Mouse (Mus musculus): Measurements from ENCODE around the gene Plpp7. TPM values are rescaled to one million over a fixed set of nuclear protein-coding genes. Genes with fewer than 3 reads are reported as not detected.

The Plpp7 gene
- polyA plus RNA-seq, 1 experiment from 2014 or later, result 0.91 TPM

DNA sequence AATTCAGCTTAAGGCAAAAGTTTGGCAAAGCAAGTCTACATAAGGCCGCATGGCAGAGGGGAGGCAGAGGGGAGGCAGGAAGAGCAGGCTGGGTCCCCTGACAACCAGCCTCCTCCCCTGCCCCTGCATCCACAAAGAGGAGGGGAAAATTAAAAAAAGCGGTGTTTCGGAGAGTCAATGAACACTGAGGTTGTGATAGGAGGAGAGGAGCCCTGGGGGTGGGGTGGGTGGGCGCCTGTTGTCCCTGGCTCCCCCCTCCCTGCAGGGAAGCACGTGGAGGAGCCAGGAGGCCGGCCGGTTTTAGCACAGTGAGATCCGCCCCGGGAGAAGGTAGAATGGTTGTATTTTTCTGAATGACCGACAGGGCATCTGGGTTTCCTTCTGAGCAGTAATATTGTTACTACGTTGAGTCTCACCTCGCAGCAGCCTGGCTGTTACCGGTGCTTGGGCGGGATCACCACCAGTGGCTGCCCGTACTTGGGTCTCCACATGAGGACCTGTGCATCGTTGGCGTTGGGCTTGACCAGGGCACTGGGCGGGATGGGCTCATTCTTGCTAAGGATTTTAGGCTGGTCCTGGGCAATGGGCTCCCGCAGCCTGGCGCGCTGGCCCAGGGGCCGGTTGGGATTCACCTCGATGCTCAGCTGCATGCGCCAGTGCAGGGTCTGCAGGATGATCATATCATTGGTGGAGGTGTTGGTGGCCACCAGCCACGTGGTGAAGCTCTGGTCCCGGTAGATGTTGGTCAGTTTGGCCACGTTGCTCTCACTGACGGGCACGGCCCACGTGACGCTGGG, 26.3 kb upstream of the Plpp7 start:
- peak; percentile 1 for DNase-seq (ENCODE audit: low spot score)

DNA sequence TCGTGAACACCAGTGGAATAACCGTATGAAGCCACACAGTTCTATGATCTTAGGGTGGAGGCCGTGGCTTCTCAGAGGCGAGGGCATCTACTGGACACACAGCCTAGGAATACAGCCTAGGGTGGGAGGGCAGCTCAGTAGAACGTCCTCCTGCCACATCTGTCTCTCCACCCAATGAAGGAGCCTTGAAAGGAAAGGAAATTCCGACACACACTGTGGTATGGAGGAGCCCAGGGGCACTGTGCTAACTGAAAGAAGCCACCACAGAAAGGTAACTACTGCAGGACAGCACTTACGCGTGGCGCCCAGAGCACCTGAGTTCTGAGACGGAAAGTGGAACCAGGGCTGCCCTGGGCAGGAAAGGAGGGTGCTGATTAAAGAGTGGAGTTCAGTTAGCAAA, 24.6 kb upstream of the Plpp7 start:
- DNase-seq (ENCODE audit: low spot score), result no peak

DNA sequence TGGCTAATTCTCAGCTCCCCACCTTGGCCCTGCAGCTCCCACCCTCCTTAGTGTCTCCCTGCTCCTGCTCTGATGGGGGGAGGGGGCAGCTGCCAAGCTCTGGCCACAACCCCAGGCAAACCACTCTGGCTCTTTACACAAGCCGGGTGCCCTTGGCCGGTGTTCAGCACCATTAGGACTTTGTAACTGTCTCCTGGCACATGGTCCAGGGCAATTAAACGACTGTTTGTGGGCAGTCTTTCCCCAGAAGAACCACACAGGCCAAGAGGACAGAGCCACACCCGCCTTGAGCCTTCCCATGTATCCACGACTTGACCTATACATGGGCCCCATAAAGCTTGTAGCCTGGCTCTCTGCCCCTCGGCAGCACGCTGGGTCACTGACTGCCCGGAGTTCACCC, 20.9 kb upstream of the Plpp7 start:
- DNase-seq (ENCODE audit: low spot score), result no peak

- DNase-seq (ENCODE audit: low spot score), result no peak
Measured at GRCm38 (mm10) chr2:32075368-32075767, 20.0 kb upstream of the Plpp7 start.

GRCm38 (mm10) chr2:32077744-32078143, 17.6 kb upstream of the Plpp7 start:
- DNase-seq (ENCODE audit: low spot score), result no peak

DNA sequence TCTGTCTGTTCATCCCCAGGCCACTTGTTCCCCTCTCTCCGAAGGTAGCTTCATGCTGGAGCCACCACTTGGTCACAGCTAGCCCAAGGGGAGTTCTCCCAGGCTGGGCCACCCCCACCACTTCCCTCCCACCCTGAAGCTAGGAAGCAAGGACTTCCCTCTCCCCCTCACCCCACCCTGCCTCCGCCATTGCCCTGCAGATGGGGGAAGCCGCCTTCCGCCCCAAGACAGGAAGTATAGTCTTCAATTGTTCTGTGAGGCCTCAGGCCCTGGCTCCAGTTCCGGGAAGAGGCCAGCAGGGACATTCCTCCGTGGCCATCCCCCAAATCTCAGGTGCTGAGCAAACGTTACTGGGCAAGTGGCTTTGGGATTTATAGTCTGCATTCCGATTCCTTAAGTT, 16.8 kb upstream of the Plpp7 start:
- DNase-seq (ENCODE audit: low spot score), result peak; percentile 74

GRCm38 (mm10) chr2:32079191-32079725, 16.1 kb upstream of the Plpp7 start:
- DNase-seq (ENCODE audit: low spot score), result no peak

DNA sequence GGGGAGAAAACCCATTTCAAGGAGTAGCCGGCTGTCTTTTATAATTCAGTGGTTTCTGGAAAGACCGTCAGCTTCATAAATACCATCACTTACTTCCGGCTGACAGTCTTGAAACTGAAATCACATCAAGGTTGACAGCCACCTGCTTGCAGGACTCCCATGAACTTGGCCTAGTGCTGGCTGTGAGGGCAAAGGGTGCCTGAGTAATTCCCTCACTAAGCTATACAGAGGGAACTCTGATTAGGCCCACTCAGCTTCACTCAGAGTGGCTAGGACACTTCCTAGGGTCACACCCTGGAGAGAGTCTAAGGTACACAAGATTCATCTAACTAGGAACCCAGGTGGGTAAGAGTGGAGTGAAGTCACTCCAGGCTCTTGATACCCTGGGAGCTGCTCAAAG, 14.6 kb upstream of the Plpp7 start:
- DNase-seq (ENCODE audit: low spot score), result peak; percentile 49

DNA sequence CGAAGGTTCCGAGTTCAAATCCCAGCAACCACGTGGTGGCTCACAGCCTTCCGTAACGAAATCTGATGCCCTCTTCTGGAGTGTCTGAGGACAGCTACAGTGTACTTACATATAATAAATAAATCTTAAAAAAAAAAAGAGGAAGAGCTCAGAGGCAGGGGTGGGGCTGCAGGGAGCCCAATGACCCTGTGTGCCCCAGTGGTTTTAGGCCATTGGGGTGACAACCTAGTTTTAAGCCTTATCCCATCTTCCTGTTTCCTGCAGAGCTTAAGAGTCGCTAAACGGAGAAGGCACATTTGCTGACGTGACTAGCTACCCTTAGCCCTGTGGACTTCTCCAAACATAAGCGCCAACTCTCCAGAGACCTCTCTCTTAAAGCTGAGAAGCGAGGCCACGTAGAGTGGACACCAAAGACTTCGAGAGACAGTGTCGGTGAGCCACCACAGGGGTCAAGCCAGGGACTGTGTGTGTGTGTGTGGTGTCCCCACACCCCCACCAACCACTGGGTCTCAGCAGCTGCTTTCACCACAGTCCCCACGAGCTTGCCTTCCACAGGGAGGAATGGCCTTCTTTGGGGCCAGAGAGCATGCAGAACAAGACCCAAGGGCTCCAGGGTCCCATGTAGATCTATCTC, 13.9 kb upstream of the Plpp7 start:
- DNase-seq (ENCODE audit: low spot score), result peak; percentile 44

DNA sequence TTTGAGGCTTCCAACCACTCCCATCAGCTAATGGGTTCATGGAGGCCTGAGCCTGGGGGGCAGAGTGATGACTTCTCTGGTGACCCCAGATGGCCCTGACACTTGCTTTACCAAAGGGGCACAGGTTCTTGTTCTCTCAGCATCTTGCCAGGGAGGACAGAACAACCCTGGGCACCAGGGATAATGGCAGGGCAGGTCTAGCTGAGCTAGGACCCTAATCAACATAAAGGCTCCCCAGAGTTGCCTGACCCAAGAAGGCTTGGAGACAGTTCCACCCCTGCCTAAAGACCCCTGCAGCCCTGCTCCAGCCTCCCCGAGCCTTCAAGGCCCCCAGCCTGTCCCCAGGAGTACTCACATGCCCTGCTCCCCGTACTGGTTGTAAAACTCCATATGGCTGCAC, 13.1 kb upstream of the Plpp7 start:
- DNase-seq (ENCODE audit: low spot score), result peak; percentile 27

GRCm38 (mm10) chr2:32083159-32084011, 11.9 kb upstream of the Plpp7 start:
- peak; percentile 82 for DNase-seq (ENCODE audit: low spot score)

DNA sequence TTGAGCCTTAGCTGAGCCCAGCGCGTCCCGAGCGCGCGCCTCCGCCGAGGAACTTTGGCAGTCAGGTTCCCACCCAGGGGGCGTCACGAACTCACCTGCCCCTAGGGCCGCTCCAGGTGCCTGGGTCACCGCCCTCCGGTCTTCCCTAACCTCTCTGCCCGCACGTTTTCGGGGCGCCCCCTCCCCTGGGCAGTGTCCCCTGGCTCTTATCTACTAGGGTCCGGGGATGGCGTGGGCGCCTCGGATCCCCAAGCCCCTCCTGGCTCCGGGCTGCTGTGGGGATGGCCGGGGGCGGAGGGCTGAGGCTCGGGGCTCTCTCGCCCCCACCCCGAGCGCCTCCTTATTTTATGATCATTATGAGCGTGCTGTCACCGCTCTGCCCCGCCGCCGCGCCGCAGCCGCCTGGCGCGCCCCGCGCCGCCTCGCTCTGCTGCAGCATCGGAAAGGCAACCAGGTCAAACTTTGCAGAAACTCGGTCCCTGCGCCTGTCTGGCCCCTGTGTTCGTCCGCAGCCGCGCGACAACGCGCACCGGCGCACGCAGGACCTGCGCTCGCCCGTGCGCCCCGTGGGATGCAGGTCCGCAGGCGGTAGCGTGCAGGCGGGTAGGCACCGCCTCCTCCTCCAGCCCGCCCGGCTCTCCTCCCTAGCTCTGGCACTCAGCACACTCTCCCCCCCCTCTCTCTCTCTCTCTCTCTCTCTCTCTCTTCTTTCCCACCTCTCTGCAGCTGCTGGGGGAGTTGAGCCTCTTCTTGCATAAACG, 11.0 kb upstream of the Plpp7 start, which contains the start of gene Fam78a:
Fam78a (minus strand) TSS at position 747 of the 761 bp plus-strand sequence.
- DNase-seq (ENCODE audit: low spot score), result peak; percentile 86

GRCm38 (mm10) chr2:32084872-32085199, 10.5 kb upstream of the Plpp7 start:
- no peak for DNase-seq (ENCODE audit: low spot score)

DNA sequence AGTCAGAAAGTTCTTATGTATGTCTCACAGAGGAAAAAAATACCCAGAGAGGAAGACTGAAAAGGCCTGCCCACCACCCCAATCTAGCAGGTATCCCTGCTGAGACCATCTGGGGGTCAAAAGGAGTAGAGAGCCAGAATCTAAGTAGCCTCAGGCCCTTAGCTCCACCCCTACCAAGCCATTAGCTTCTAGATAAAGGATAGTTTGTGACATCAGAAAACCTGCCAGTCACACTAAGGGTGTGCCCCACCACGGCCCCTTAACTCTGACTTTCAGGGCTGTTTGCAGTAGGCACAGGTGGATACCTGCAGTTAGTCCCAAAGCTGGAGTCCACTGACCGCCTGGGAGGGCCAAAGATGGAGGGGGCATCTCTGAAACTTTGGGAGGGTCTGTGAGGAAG, 10.1 kb upstream of the Plpp7 start:
- DNase-seq (ENCODE audit: low spot score), result no peak

GRCm38 (mm10) chr2:32087606-32088005, 7.7 kb upstream of the Plpp7 start:
- DNase-seq (ENCODE audit: low spot score), result no peak

- no peak for DNase-seq (ENCODE audit: low spot score)
Measured at GRCm38 (mm10) chr2:32088372-32088981, 6.9 kb upstream of the Plpp7 start.

DNA sequence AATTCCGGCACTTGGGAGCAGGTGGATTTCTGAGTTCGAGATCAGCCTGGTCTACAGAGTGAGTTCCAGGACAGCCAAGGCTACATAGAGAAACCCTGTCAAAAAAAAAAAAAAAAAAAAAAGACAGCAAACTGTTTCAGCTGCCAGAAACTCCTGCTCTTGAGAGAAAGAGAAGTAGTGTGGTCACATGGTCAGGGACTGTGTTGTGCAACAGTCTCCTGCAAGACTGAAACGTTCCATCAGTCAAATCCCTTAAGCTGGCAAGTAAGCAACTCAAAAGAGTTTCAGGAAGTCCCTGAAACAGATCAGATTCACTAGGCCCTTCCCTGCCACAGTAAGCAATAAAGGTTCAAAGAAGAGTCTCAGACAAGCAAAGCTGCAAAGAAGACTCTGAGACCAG, 5.7 kb upstream of the Plpp7 start:
- no peak for DNase-seq (ENCODE audit: low spot score)

DNA sequence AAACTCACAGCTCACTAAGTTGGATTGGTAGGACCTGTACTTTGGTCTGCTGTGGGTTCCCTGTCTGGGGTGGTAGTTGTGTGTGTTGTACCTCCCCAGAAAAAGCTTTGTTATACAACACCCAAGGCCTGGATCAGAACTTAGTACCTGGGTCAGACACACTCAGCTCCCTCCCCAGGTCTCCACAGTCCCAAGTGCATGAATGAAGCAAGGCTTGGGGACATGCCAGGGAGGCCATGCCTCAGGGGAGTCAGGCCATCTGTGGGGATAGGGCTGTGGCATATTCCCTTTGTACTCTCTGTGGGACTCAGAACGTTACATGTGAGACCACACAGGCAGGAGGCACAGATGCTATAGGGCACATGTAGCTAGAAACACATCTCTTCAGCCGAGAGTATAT, 5.2 kb upstream of the Plpp7 start:
- DNase-seq (ENCODE audit: low spot score), result no peak

DNA sequence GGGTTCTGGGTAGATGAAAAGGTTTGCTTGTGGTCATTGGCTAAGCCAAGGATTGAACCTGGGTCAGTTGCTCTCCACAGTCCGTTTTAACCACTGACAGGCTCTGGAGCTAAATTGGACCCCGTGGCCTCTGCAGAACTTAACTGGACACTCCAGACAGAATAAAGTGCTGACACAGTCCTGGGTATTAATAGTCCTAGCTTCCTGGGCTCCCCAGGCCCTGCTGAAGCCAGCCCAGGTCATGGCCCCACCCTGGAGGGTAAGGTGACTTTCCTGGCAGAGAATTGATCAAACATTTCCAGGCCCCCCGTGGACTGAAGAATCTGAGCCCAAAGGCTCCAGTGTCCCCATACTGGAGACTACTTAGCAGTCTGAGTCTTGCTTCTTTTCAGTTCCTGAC, 3.4 kb upstream of the Plpp7 start:
- no peak for DNase-seq (ENCODE audit: low spot score)

GRCm38 (mm10) chr2:32094001-32094707, 1.2 kb upstream of the Plpp7 start:
- no peak for DNase-seq (ENCODE audit: low spot score)
